In the genomic region with DNA sequence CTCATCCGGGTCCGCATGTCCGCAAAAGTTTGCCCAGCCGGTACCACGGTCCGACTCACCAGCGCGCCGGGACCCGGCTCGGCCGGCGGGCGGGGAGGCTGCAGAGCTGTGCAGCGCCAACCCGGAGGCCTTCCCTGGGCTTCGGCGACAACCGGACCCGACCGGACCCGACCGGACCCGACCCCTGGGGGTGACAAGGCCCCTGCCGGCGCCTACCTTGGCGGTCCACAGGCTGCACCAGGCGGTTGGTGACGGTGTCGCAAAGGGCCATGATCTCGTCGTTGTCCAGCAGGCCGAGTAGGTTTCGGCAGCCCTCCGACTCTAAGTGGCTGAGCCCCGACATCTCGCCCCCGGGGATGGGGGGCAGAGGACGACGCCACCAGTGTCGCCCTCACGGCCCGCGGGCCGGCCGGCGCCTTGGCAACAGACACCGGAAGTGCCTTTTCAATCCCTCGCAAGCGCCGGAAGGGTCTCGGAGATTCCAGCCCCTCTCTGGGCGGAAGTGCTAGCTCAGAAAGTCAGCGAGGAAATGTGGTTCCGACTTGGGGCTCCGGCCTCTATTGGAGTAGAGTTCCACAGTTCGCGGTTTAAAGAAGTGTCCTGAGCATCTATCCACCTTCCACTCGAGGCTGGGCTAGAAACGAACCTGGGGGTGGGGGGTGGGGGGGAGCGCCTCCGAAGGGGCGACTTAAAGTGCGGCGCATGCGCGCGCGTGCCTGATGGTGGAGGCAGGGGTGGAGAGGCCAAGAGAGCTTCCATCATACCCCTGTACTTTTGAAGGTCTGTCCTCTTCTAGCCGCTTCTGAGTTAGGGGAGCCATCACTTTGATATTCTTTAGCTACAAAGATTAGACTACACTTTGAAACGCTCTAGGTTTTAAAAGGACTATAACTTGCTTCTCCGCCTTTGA, we compare ENCODE assay signal across 7 mouse cellular contexts. TPM values are rescaled to one million over a fixed set of nuclear protein-coding genes. Genes with fewer than 3 reads are reported as not detected.
DNase-seq lines count a peak whose midpoint lies in the region; ATAC-seq and TF ChIP-seq lines count a peak whose summit lies in the region.

A gene (minus strand): TSS at position 641 of the 910 bp plus-strand sequence.

- H3K36me3 ChIP-seq in intestine, postnatal 0 days (ENCODE audit: control insufficient read depth, insufficient read depth) = peaks cover 8% of the 10 kb centered on the region; the same call in 1 of the 2 replicates
- H3K36me3 ChIP-seq in midbrain, embryonic 12.5 days = peaks cover 17% of the 10 kb centered on the region
- peaks cover 4% of the 10 kb centered on the region for H3K36me3 ChIP-seq in small intestine, adult 2 months (ENCODE audit: control insufficient read depth, insufficient read depth, low read length)

- peak; percentile 52 for TF ChIP-seq POLR2A in small intestine, adult 2 months (IDR thresholded peaks at IDR 0.05; ENCODE audit: low read depth, low read length)

- H3K4me3 ChIP-seq in intestine, postnatal 0 days (ENCODE audit: low read depth, low read length) = peak within 1 kb of the TSS; percentile 89
- H3K4me3 ChIP-seq in midbrain, embryonic 12.5 days = peak within 1 kb of the TSS; percentile 86
- peak within 1 kb of the TSS; percentile 96 for H3K4me3 ChIP-seq in small intestine, adult 2 months (ENCODE audit: low read depth, low read length)

- H3K4me1 ChIP-seq in intestine, postnatal 0 days (replicated peaks; ENCODE audit: control insufficient read depth, insufficient read depth, low read length) = no peaks in the 10 kb centered on the region
- H3K4me1 ChIP-seq in midbrain, embryonic 12.5 days = peaks cover 14% of the 10 kb centered on the region
- H3K4me1 ChIP-seq in small intestine, adult 2 months (ENCODE audit: control insufficient read depth, insufficient read depth, insufficient read length, low read length) = no peaks in the 10 kb centered on the region

- intact Hi-C loops in left cerebral cortex, postnatal 4 days (cut with DNase I) = no loop called here

- TF ChIP-seq CTCF in intestine, postnatal 0 days (IDR thresholded peaks at IDR 0.05; ENCODE audit: low read depth) = peak; percentile 15; the same call in 1 of the 2 replicates
- TF ChIP-seq CTCF in small intestine, adult 2 months (IDR thresholded peaks at IDR 0.05; ENCODE audit: extremely low read depth, insufficient read length, insufficient replicate concordance, low read depth, low read length) = no peak

- peak within 1 kb of the TSS; percentile 68 for H3K4me2 ChIP-seq in intestine, postnatal 0 days (replicated peaks; ENCODE audit: low read depth)
- H3K4me2 ChIP-seq in midbrain, embryonic 12.5 days (replicated peaks) = peak within 1 kb of the TSS; percentile 62

- H3K9ac ChIP-seq in intestine, postnatal 0 days (ENCODE audit: low read depth, low read length) = peak within 1 kb of the TSS; percentile 83
- peak within 1 kb of the TSS; percentile 85 for H3K9ac ChIP-seq in midbrain, embryonic 12.5 days (replicated peaks)

- no peaks in the 10 kb centered on the region for H3K9me3 ChIP-seq in intestine, postnatal 0 days (ENCODE audit: control insufficient read depth)
- no peaks in the 10 kb centered on the region for H3K9me3 ChIP-seq in midbrain, embryonic 12.5 days

- no peaks in the 10 kb centered on the region for H3K27me3 ChIP-seq in intestine, postnatal 0 days (replicated peaks; ENCODE audit: control insufficient read depth, insufficient read depth, low read length)
- 0 out of 2 replicates have a peak, but pooled peaks cover 5% of the 10 kb centered on the region for H3K27me3 ChIP-seq in midbrain, embryonic 12.5 days
- H3K27me3 ChIP-seq in small intestine, adult 2 months (ENCODE audit: control insufficient read depth, insufficient read depth, low read length) = no peaks in the 10 kb centered on the region; the same call in 1 of the 2 replicates

- peak; percentile 95 for ATAC-seq in intestine, postnatal 0 days
- peak; percentile 96 for ATAC-seq in midbrain, embryonic 12.5 days (ENCODE audit: low FRiP score, low read depth)

- DNase-seq in adrenal gland, adult 8-10 months = peak; percentile 74
- DNase-seq in embryo, embryonic 9.5 days (ENCODE audit: extremely low spot score) = peak; percentile 90
- DNase-seq in gastrocnemius, postnatal 4 days (ENCODE audit: low spot score in 2 of 2) = peak; percentile 73 to 90
- peak; percentile 92 for DNase-seq in left cerebral cortex, postnatal 4 days

- H3K27ac ChIP-seq in intestine, postnatal 0 days (ENCODE audit: low read depth, low read length) = peak within 1 kb of the TSS; percentile 51
- H3K27ac ChIP-seq in midbrain, embryonic 12.5 days (replicated peaks) = peak within 1 kb of the TSS; percentile 86
- peak within 1 kb of the TSS; percentile 45; the same call in 1 of the 2 replicates for H3K27ac ChIP-seq in small intestine, adult 2 months (ENCODE audit: insufficient read depth, low read depth, low read length)

- 2% methylated on average over 72 of the region's 72 CpGs for WGBS in intestine, postnatal 0 days
- WGBS in midbrain, embryonic 12.5 days = 2% methylated on average over 72 of the region's 72 CpGs
- WGBS in small intestine, adult 2 months = 2% methylated on average over 72 of the region's 72 CpGs

RNA-seq across cellular contexts. Expression of the gene that starts here (rescaled TPM):
- total RNA-seq in adrenal gland, adult 8-10 months (2022) = 10 to 100 TPM; 24.3 to 36.3 (median 27.4) TPM
- 10 to 100 TPM; 22.1 to 26.9 TPM for total RNA-seq in gastrocnemius, postnatal 4 days (2021)
- 13.7 and 15.1 TPM in 2 replicates for polyA plus RNA-seq in intestine, postnatal 0 days (2015; fragmentation: Nextera tagmentation; extraction: Ambion mirVana)
- 10 to 100 TPM; 20.5 to 23.3 TPM for total RNA-seq in left cerebral cortex, postnatal 4 days (2021)
- polyA plus RNA-seq in midbrain, embryonic 12.5 days (2016; fragmentation: Nextera tagmentation; extraction: Ambion mirVana) = 29.1 and 29.3 TPM in 2 replicates
- 0.70 and 1.4 TPM in 2 replicates for polyA plus RNA-seq in small intestine, adult 2 months (2012; rRNA removed)

Comparison
In these comparisons a context has a peak if more than half of its experiments do, and no peak if none do; other contexts are left out.
1. Peak in every context shown above with its lines: DNase-seq, ATAC-seq, H3K4me3 ChIP-seq and H3K27ac ChIP-seq.